ENCODE assay signal across 15 mouse cellular contexts in the genomic region with DNA sequence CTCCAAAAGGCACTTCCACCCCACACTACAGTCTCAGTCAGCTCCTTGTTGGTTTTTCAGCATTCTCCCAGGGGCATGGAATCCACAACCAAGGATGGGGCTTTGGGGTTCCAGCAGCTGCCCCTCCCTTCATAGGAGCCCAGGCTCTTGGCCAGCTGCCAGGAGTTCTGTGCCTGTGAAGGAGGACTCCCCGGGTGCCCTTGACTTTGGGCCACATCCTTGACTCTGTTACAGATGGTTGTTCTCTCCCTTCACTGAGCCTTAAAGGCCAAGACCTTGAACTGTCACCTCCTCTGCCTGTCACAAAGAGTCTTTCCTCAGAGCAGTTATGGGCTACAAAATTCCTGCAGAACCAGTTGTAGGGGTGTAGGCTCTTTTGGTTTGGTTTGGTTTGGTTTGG. TPM values are rescaled to one million over a fixed set of nuclear protein-coding genes. Genes with fewer than 3 reads are reported as not detected.
DNase-seq lines count a peak whose midpoint lies in the region; ATAC-seq and TF ChIP-seq lines count a peak whose summit lies in the region.
"Had no signal": no experiment of that assay in that cellular context is flagged by ENCODE, and none has a peak within 500 bp of the region (broad histone marks: within the 10 kb centered on the region; RNA-seq: fewer than 3 reads in every experiment).

No protein-coding gene starts in this region.

- 6% methylated on average over 1 of the region's 1 CpGs for WGBS in embryonic facial prominence, embryonic 14.5 days
- 72% methylated on average over 1 of the region's 1 CpGs for WGBS in embryonic facial prominence, embryonic 10.5 days
- WGBS in lung, embryonic 15.5 days, result 0% methylated on average over 1 of the region's 1 CpGs

- TF ChIP-seq CTCF in layer of hippocampus, adult 2 months (conservative IDR thresholded peaks at IDR 0.05), result no peak

- peaks cover 3% of the 10 kb centered on the region; the same call in 1 of the 2 replicates for H3K4me1 ChIP-seq in embryonic facial prominence, embryonic 14.5 days (ENCODE audit: control insufficient read depth, insufficient read depth, low read length)
- peaks cover 4% of the 10 kb centered on the region for H3K4me1 ChIP-seq in embryonic facial prominence, embryonic 10.5 days
- peaks cover 16% of the 10 kb centered on the region for H3K4me1 ChIP-seq in lung, embryonic 15.5 days
- H3K4me1 ChIP-seq: midbrain, embryonic 12.5 days; neural tube, embryonic 15.5 days had no signal

- no peak for ATAC-seq in embryonic facial prominence, embryonic 14.5 days (ENCODE audit: low read depth)
- ATAC-seq in lung, embryonic 15.5 days (ENCODE audit: borderline replicate concordance, extremely low read depth, low FRiP score, low TSS enrichment), result peak; percentile 65; the same call in 1 of the 2 replicates

- DNase-seq in embryonic facial prominence, embryonic 14.5 days (ENCODE audit: low spot score), result peak; percentile 51
- no peak for DNase-seq in embryonic facial prominence, embryonic 10.5 days (ENCODE audit: low spot score)
- DNase-seq in 416B (ENCODE audit: low read depth), result peak; percentile 29
- peak; percentile 26 to 42 for DNase-seq in adrenal gland, postnatal 4 days (ENCODE audit: low spot score in 2 of 2)
- DNase-seq in heart, postnatal 14 days, result no peak
- no peak for DNase-seq in layer of hippocampus, adult 9-10 months (ENCODE audit: low spot score)
- DNase-seq in layer of hippocampus, adult 2 months (ENCODE audit: low spot score in 2 of 2), result no peak
- DNase-seq: embryo, embryonic 11 days; thymus, postnatal 36 days had no signal

- no peaks in the 10 kb centered on the region for H3K27me3 ChIP-seq in embryonic facial prominence, embryonic 14.5 days (replicated peaks; ENCODE audit: control insufficient read depth, insufficient read depth, low read length)
- H3K27me3 ChIP-seq in embryonic facial prominence, embryonic 10.5 days (replicated peaks; ENCODE audit: low read depth, poor library complexity, severe bottlenecking), result no peaks in the 10 kb centered on the region
- no peaks in the 10 kb centered on the region for H3K27me3 ChIP-seq in lung, embryonic 15.5 days
- H3K27me3 ChIP-seq: limb, embryonic 12.5 days; midbrain, embryonic 12.5 days; neural tube, embryonic 15.5 days had no signal

- no peaks in the 10 kb centered on the region for H3K36me3 ChIP-seq in embryonic facial prominence, embryonic 14.5 days (ENCODE audit: control insufficient read depth, insufficient read depth, low read length)
- H3K36me3 ChIP-seq in embryonic facial prominence, embryonic 10.5 days (replicated peaks), result no peaks in the 10 kb centered on the region
- no peaks in the 10 kb centered on the region for H3K36me3 ChIP-seq in lung, embryonic 15.5 days
- H3K36me3 ChIP-seq: limb, embryonic 12.5 days; midbrain, embryonic 12.5 days; neural tube, embryonic 15.5 days had no signal

- H3K27ac ChIP-seq in embryonic facial prominence, embryonic 14.5 days (replicated peaks; ENCODE audit: low read depth, low read length), result no peak overlapping the region
- no peak overlapping the region; the same call in 1 of the 2 replicates for H3K27ac ChIP-seq in embryonic facial prominence, embryonic 10.5 days (replicated peaks)
- H3K27ac ChIP-seq in lung, embryonic 15.5 days, result peak overlapping the region; percentile 79
- H3K27ac ChIP-seq in layer of hippocampus, adult 2 months, result no peak overlapping the region
- H3K27ac ChIP-seq: kidney, postnatal 0 days; midbrain, embryonic 12.5 days; neural tube, embryonic 15.5 days had no signal

- H3K9ac ChIP-seq in embryonic facial prominence, embryonic 14.5 days (ENCODE audit: low read depth, low read length), result no peak overlapping the region
- no peak overlapping the region for H3K9ac ChIP-seq in lung, embryonic 15.5 days
- H3K9ac ChIP-seq: limb, embryonic 12.5 days; midbrain, embryonic 12.5 days; neural tube, embryonic 15.5 days had no signal

- H3K4me2 ChIP-seq in embryonic facial prominence, embryonic 14.5 days (ENCODE audit: low read depth, low read length), result no peak overlapping the region
- H3K4me2 ChIP-seq in lung, embryonic 15.5 days, result no peak overlapping the region
- H3K4me2 ChIP-seq: limb, embryonic 12.5 days; midbrain, embryonic 12.5 days; neural tube, embryonic 15.5 days had no signal

- intact Hi-C loops in heart, postnatal 14 days (cut with DNase I), result no loop called here

- no peaks in the 10 kb centered on the region for H3K9me3 ChIP-seq in embryonic facial prominence, embryonic 14.5 days (ENCODE audit: control insufficient read depth, low read length)
- peaks cover 3% of the 10 kb centered on the region for H3K9me3 ChIP-seq in embryonic facial prominence, embryonic 10.5 days
- 0 out of 2 replicates have a peak, but pooled peaks cover 4% of the 10 kb centered on the region for H3K9me3 ChIP-seq in lung, embryonic 15.5 days
- H3K9me3 ChIP-seq: limb, embryonic 12.5 days; midbrain, embryonic 12.5 days; neural tube, embryonic 15.5 days had no signal

- H3K4me3 ChIP-seq in embryonic facial prominence, embryonic 14.5 days (ENCODE audit: low read depth, low read length), result no peak overlapping the region
- no peak overlapping the region for H3K4me3 ChIP-seq in embryonic facial prominence, embryonic 10.5 days
- H3K4me3 ChIP-seq in lung, embryonic 15.5 days, result no peak overlapping the region
- H3K4me3 ChIP-seq in layer of hippocampus, adult 2 months, result no peak overlapping the region
- H3K4me3 ChIP-seq: limb, embryonic 12.5 days; midbrain, embryonic 12.5 days; neural tube, embryonic 15.5 days had no signal

RNA-seq across cellular contexts. Expression of a gene that starts 13.8 kb away (rescaled TPM):
- polyA plus RNA-seq in embryonic facial prominence, embryonic 14.5 days (2014; fragmentation: Nextera tagmentation; extraction: Ambion mirVana), result 3.8 and 4.9 TPM in 2 replicates
- 5.0 and 5.3 TPM in 2 replicates for polyA plus RNA-seq in embryonic facial prominence, embryonic 10.5 days (2016; fragmentation: Nextera tagmentation; extraction: Ambion mirVana)
- 10 to 100 TPM; 11.5 to 12.0 TPM for total RNA-seq in adrenal gland, postnatal 4 days (2021)
- 5.2 and 6.0 TPM in 2 replicates for polyA plus RNA-seq in lung, embryonic 15.5 days (2015; fragmentation: Nextera tagmentation; extraction: Ambion mirVana)
- total RNA-seq in heart, postnatal 14 days (2021), result 1 to 10 TPM; 3.2 to 3.6 TPM
- 10 to 100 TPM; 14.5 to 17.3 TPM for total RNA-seq in layer of hippocampus, adult 2 months (2021)

RNA-seq across cellular contexts. Expression of a gene that starts 33.3 kb away (rescaled TPM):
- polyA plus RNA-seq in embryonic facial prominence, embryonic 14.5 days (2014; fragmentation: Nextera tagmentation; extraction: Ambion mirVana), result 1.7 and 5.9 TPM in 2 replicates
- polyA plus RNA-seq in embryonic facial prominence, embryonic 10.5 days (2016; fragmentation: Nextera tagmentation; extraction: Ambion mirVana), result 1.3 and 1.5 TPM in 2 replicates
- total RNA-seq in adrenal gland, postnatal 4 days (2021), result under 1 TPM; 0.64 to 0.79 TPM
- 1.7 and 1.9 TPM in 2 replicates for polyA plus RNA-seq in lung, embryonic 15.5 days (2015; fragmentation: Nextera tagmentation; extraction: Ambion mirVana)
- not detected for total RNA-seq in heart, postnatal 14 days (2021)
- 1 to 10 TPM; 1.9 to 2.4 TPM for total RNA-seq in layer of hippocampus, adult 2 months (2021)
- polyA plus RNA-seq: spleen, adult 2 months had no signal

RNA-seq across cellular contexts. Expression of a gene that starts 35.1 kb away (rescaled TPM):
- 50.5 and 55.5 TPM in 2 replicates for polyA plus RNA-seq in embryonic facial prominence, embryonic 14.5 days (2014; fragmentation: Nextera tagmentation; extraction: Ambion mirVana)
- polyA plus RNA-seq in embryonic facial prominence, embryonic 10.5 days (2016; fragmentation: Nextera tagmentation; extraction: Ambion mirVana), result 68.5 and 71.9 TPM in 2 replicates
- 10 to 100 TPM; 57.9 to 60.4 TPM for total RNA-seq in adrenal gland, postnatal 4 days (2021)
- polyA plus RNA-seq in lung, embryonic 15.5 days (2015; fragmentation: Nextera tagmentation; extraction: Ambion mirVana), result 53.0 and 53.7 TPM in 2 replicates
- total RNA-seq in heart, postnatal 14 days (2021), result 10 to 100 TPM; 41.5 to 44.7 TPM
- total RNA-seq in layer of hippocampus, adult 2 months (2021), result 10 to 100 TPM; 35.8 to 39.4 TPM

Comparison
In these comparisons a context has a peak if more than half of its experiments do, and no peak if none do; other contexts are left out.
1. DNase-seq: peak in embryonic facial prominence, embryonic 14.5 days (single experiment), 416B (single experiment) and adrenal gland, postnatal 4 days (2 of 2); none in embryonic facial prominence, embryonic 10.5 days (single experiment), heart, postnatal 14 days (0 of 2), layer of hippocampus, adult 9-10 months (single experiment) and layer of hippocampus, adult 2 months (0 of 2).